Mouse (Mus musculus): Measurements from ENCODE around the gene Pald1. TPM values are rescaled to one million over a fixed set of nuclear protein-coding genes. Genes with fewer than 3 reads are reported as not detected.

Pald1 gene
- polyA plus RNA-seq, 1 experiment = 69.1 TPM

- TF ChIP-seq CTCF (IDR thresholded peaks at IDR 0.05; ENCODE audit: insufficient read depth, low read length) (no peak), POLR2A (IDR thresholded peaks at IDR 0.05; ENCODE audit: borderline replicate concordance, extremely low read depth, low read depth, low read length) (no peak)
- WGBS = 48% methylated on average over 9 of the region's 9 CpGs
- no peak for DNase-seq
- Histone ChIP-seq H3K4me3 (replicated peaks; ENCODE audit: extremely low read depth, low read depth, low read length) (no peak overlapping the region), H3K4me1 (ENCODE audit: control insufficient read depth, insufficient read depth, low read length) (no peaks in the 10 kb centered on the region)
Observed at GRCm38 (mm10) chr10:61410193-61410592, 26.9 kb upstream of the Pald1 start.

GRCm38 (mm10) chr10:61409776-61410175, 26.4 kb upstream of the Pald1 start:
- TF ChIP-seq POLR2A (IDR thresholded peaks at IDR 0.05; ENCODE audit: borderline replicate concordance, extremely low read depth, low read depth, low read length) = no peak
- TF ChIP-seq CTCF (IDR thresholded peaks at IDR 0.05; ENCODE audit: insufficient read depth, low read length) = no peak
- no peaks in the 10 kb centered on the region for H3K4me1 ChIP-seq (ENCODE audit: control insufficient read depth, insufficient read depth, low read length)
- DNase-seq = no peak
- WGBS = 18% methylated on average over 4 of the region's 4 CpGs
- no peak overlapping the region for H3K4me3 ChIP-seq (replicated peaks; ENCODE audit: extremely low read depth, low read depth, low read length)

- no peaks in the 10 kb centered on the region for H3K4me1 ChIP-seq (ENCODE audit: control insufficient read depth, insufficient read depth, low read length)
- WGBS = 33% methylated on average over 10 of the region's 10 CpGs
- no peak overlapping the region for H3K4me3 ChIP-seq (replicated peaks; ENCODE audit: extremely low read depth, low read depth, low read length)
- no peak for DNase-seq
- TF ChIP-seq CTCF (IDR thresholded peaks at IDR 0.05; ENCODE audit: insufficient read depth, low read length) = no peak
Observed at GRCm38 (mm10) chr10:61405958-61406357, 22.6 kb upstream of the Pald1 start.

GRCm38 (mm10) chr10:61402911-61403310, 19.6 kb upstream of the Pald1 start:
- WGBS = 24% methylated on average over 2 of the region's 2 CpGs
- no peak for DNase-seq

GRCm38 (mm10) chr10:61402480-61402879, 19.1 kb upstream of the Pald1 start:
- no peaks in the 10 kb centered on the region for H3K4me1 ChIP-seq (ENCODE audit: control insufficient read depth, insufficient read depth, low read length)
- no peak overlapping the region for H3K4me3 ChIP-seq (replicated peaks; ENCODE audit: extremely low read depth, low read depth, low read length)
- DNase-seq = no peak
- 64% methylated on average over 5 of the region's 5 CpGs for WGBS
- TF ChIP-seq POLR2A (IDR thresholded peaks at IDR 0.05; ENCODE audit: borderline replicate concordance, extremely low read depth, low read depth, low read length) (no peak), CTCF (IDR thresholded peaks at IDR 0.05; ENCODE audit: insufficient read depth, low read length) (no peak)

More at GRCm38 (mm10) chr10:61402911-61403310, 19.6 kb upstream of the Pald1 start:
- Histone ChIP-seq H3K4me1 (ENCODE audit: control insufficient read depth, insufficient read depth, low read length) (no peaks in the 10 kb centered on the region), H3K4me3 (replicated peaks; ENCODE audit: extremely low read depth, low read depth, low read length) (no peak overlapping the region)
- TF ChIP-seq POLR2A (IDR thresholded peaks at IDR 0.05; ENCODE audit: borderline replicate concordance, extremely low read depth, low read depth, low read length) (no peak), CTCF (IDR thresholded peaks at IDR 0.05; ENCODE audit: insufficient read depth, low read length) (no peak)

GRCm38 (mm10) chr10:61400407-61400806, 17.1 kb upstream of the Pald1 start:
- TF ChIP-seq POLR2A (IDR thresholded peaks at IDR 0.05; ENCODE audit: borderline replicate concordance, extremely low read depth, low read depth, low read length) = no peak
- Histone ChIP-seq H3K4me1 (ENCODE audit: control insufficient read depth, insufficient read depth, low read length) (no peaks in the 10 kb centered on the region), H3K4me3 (replicated peaks; ENCODE audit: extremely low read depth, low read depth, low read length) (no peak overlapping the region)
- no peak for DNase-seq
- 89% methylated on average over 5 of the region's 5 CpGs for WGBS

- 24% methylated on average over 13 of the region's 13 CpGs for WGBS
- Histone ChIP-seq H3K4me3 (replicated peaks; ENCODE audit: extremely low read depth, low read depth, low read length) (no peak overlapping the region), H3K4me1 (ENCODE audit: control insufficient read depth, insufficient read depth, low read length) (peaks cover 3% of the 10 kb centered on the region; the same call in 1 of the 2 replicates)
- no peak for TF ChIP-seq POLR2A (IDR thresholded peaks at IDR 0.05; ENCODE audit: borderline replicate concordance, extremely low read depth, low read depth, low read length)
- TF ChIP-seq CTCF (IDR thresholded peaks at IDR 0.05; ENCODE audit: insufficient read depth, low read length) = peak; percentile 96
- peak; percentile 56 for DNase-seq
Observed at GRCm38 (mm10) chr10:61399156-61399734, 15.9 kb upstream of the Pald1 start.

- WGBS = 76% methylated on average over 3 of the region's 3 CpGs
- TF ChIP-seq POLR2A (IDR thresholded peaks at IDR 0.05; ENCODE audit: borderline replicate concordance, extremely low read depth, low read depth, low read length) (no peak), CTCF (IDR thresholded peaks at IDR 0.05; ENCODE audit: insufficient read depth, low read length) (no peak)
- peaks cover 3% of the 10 kb centered on the region; the same call in 1 of the 2 replicates for H3K4me1 ChIP-seq (ENCODE audit: control insufficient read depth, insufficient read depth, low read length)
- DNase-seq = no peak
- no peak overlapping the region for H3K4me3 ChIP-seq (replicated peaks; ENCODE audit: extremely low read depth, low read depth, low read length)
Observed at GRCm38 (mm10) chr10:61398125-61398524, 14.8 kb upstream of the Pald1 start.

- Histone ChIP-seq H3K4me1 (ENCODE audit: control insufficient read depth, insufficient read depth, low read length) (peaks cover 9% of the 10 kb centered on the region), H3K4me3 (replicated peaks; ENCODE audit: extremely low read depth, low read depth, low read length) (no peak overlapping the region)
- DNase-seq = no peak
- TF ChIP-seq CTCF (IDR thresholded peaks at IDR 0.05; ENCODE audit: insufficient read depth, low read length) (no peak), POLR2A (IDR thresholded peaks at IDR 0.05; ENCODE audit: borderline replicate concordance, extremely low read depth, low read depth, low read length) (no peak)
- 38% methylated on average over 9 of the region's 9 CpGs for WGBS
Observed at GRCm38 (mm10) chr10:61394476-61395136, 11.3 kb upstream of the Pald1 start.

GRCm38 (mm10) chr10:61392584-61392983, 9.3 kb upstream of the Pald1 start:
- DNase-seq = no peak
- WGBS = 24% methylated on average over 4 of the region's 4 CpGs
- no peak for TF ChIP-seq CTCF (IDR thresholded peaks at IDR 0.05; ENCODE audit: insufficient read depth, low read length)
- TF ChIP-seq POLR2A (IDR thresholded peaks at IDR 0.05; ENCODE audit: borderline replicate concordance, extremely low read depth, low read depth, low read length) = no peak
- Histone ChIP-seq H3K4me3 (replicated peaks; ENCODE audit: extremely low read depth, low read depth, low read length) (no peak overlapping the region), H3K4me1 (ENCODE audit: control insufficient read depth, insufficient read depth, low read length) (peaks cover 9% of the 10 kb centered on the region)

Measured in lung, adult 2 months (tissue).